Comparison of ENCODE assay signal across 9 mouse cellular contexts in genomic region chr2:119156081-119156680, GRCm38 (mm10). TPM values are rescaled to one million over a fixed set of nuclear protein-coding genes. Genes with fewer than 3 reads are reported as not detected.
A peak's percentile ranks its signal among the peaks of the same experiment; 100 is the strongest.
DNase-seq lines count a peak whose midpoint lies in the region; ATAC-seq and TF ChIP-seq lines count a peak whose summit lies in the region.
"Had no signal": no experiment of that assay in that cellular context is flagged by ENCODE, and none has a peak within 500 bp of the region (broad histone marks: within the 10 kb centered on the region; RNA-seq: fewer than 3 reads in every experiment).

No protein-coding gene starts in this region.

- H3K27ac ChIP-seq in heart, embryonic 12.5 days (ENCODE audit: poor library complexity, severe bottlenecking), result peak overlapping the region; percentile 76
- no peak overlapping the region for H3K27ac ChIP-seq in ES-E14 (ENCODE audit: insufficient read depth, low read depth, low read length, poor library complexity, severe bottlenecking)
- H3K27ac ChIP-seq in embryonic fibroblast, embryonic 13.5 days (ENCODE audit: insufficient read depth, low read length), result no peak overlapping the region
- H3K27ac ChIP-seq in intestine, embryonic 14.5 days (ENCODE audit: low read depth), result peak overlapping the region; percentile 22; the same call in 1 of the 2 replicates
- H3K27ac ChIP-seq in stomach, embryonic 15.5 days, result peak overlapping the region; percentile 35; the same call in 1 of the 2 replicates

- no peak for DNase-seq in heart, postnatal 4 days
- no peak for DNase-seq in ES-E14 (ENCODE audit: low read depth, low spot score)
- DNase-seq in intestine, embryonic 14.5 days (ENCODE audit: low spot score), result no peak
- DNase-seq in lung, postnatal 14 days, result peak; percentile 19
- DNase-seq in thymus, postnatal 36 days, result no peak

- in situ Hi-C loops in ES-E14 (cut with MboI; ENCODE audit: low sequenced_read_pairs in 2 of 2, unreplicated experiment in 2 of 2), result no loop called here

- peak overlapping the region; percentile 97 for H3K4me3 ChIP-seq in heart, embryonic 12.5 days
- peak overlapping the region; percentile 87 for H3K4me3 ChIP-seq in ES-E14 (ENCODE audit: insufficient read depth in 1 of 2, low read depth in 1 of 2, low read length in 2 of 2, poor library complexity in 1 of 2, severe bottlenecking in 1 of 2)
- H3K4me3 ChIP-seq in embryonic fibroblast, embryonic 13.5 days (ENCODE audit: insufficient read depth, low read length), result peak overlapping the region; percentile 91
- H3K4me3 ChIP-seq in intestine, embryonic 14.5 days (ENCODE audit: low read depth, low read length), result peak overlapping the region; percentile 94
- H3K4me3 ChIP-seq in stomach, embryonic 15.5 days (replicated peaks), result peak overlapping the region; percentile 99

- ATAC-seq in heart, embryonic 12.5 days (ENCODE audit: insufficient number of reproducible peaks, low FRiP score), result peak; percentile 46
- ATAC-seq in intestine, embryonic 14.5 days (replicated peaks; ENCODE audit: low FRiP score, low TSS enrichment, low read depth), result peak; percentile 62
- peak; percentile 29 for ATAC-seq in stomach, embryonic 15.5 days (ENCODE audit: insufficient read depth, low FRiP score, low read depth)

- peaks cover 30% of the 10 kb centered on the region for H3K4me1 ChIP-seq in heart, embryonic 12.5 days (replicated peaks)
- H3K4me1 ChIP-seq in ES-E14 (ENCODE audit: control insufficient read depth in 2 of 2, insufficient read depth in 2 of 2, low read length in 2 of 2, poor library complexity in 1 of 2), result peaks cover 2 to 5% of the 10 kb centered on the region in 2 experiments; a peak in 2 of 4 replicates
- H3K4me1 ChIP-seq in embryonic fibroblast, embryonic 13.5 days (ENCODE audit: control insufficient read depth, insufficient read depth, low read length), result peaks cover 4% of the 10 kb centered on the region; the same call in 1 of the 2 replicates
- peaks cover 10% of the 10 kb centered on the region for H3K4me1 ChIP-seq in intestine, embryonic 14.5 days (replicated peaks; ENCODE audit: control insufficient read depth, insufficient read depth, low read length)
- H3K4me1 ChIP-seq in stomach, embryonic 15.5 days, result peaks cover 11% of the 10 kb centered on the region; the same call in 1 of the 2 replicates

- H3K36me3 ChIP-seq in heart, embryonic 12.5 days, result peaks cover 30% of the 10 kb centered on the region
- H3K36me3 ChIP-seq in ES-E14 (ENCODE audit: control insufficient read depth, insufficient read depth, low read length, poor library complexity, severe bottlenecking), result peaks cover 18% of the 10 kb centered on the region
- H3K36me3 ChIP-seq in intestine, embryonic 14.5 days (ENCODE audit: control insufficient read depth, insufficient read depth, low read length), result peaks cover 21% of the 10 kb centered on the region
- H3K36me3 ChIP-seq in stomach, embryonic 15.5 days, result peaks cover 11% of the 10 kb centered on the region; the same call in 1 of the 2 replicates

- H3K4me2 ChIP-seq in heart, embryonic 12.5 days, result peak overlapping the region; percentile 96
- peak overlapping the region; percentile 72 for H3K4me2 ChIP-seq in intestine, embryonic 14.5 days (ENCODE audit: low read length)
- peak overlapping the region; percentile 88 for H3K4me2 ChIP-seq in stomach, embryonic 15.5 days

- H3K9ac ChIP-seq in heart, embryonic 12.5 days, result peak overlapping the region; percentile 98
- peak overlapping the region; percentile 87 for H3K9ac ChIP-seq in ES-E14 (ENCODE audit: insufficient read depth, low read depth, low read length, poor library complexity, severe bottlenecking)
- peak overlapping the region; percentile 85 for H3K9ac ChIP-seq in intestine, embryonic 14.5 days (ENCODE audit: low read length)
- H3K9ac ChIP-seq in stomach, embryonic 15.5 days, result peak overlapping the region; percentile 92

- H3K9me3 ChIP-seq in heart, embryonic 12.5 days (replicated peaks), result no peaks in the 10 kb centered on the region
- H3K9me3 ChIP-seq in ES-E14 (ENCODE audit: control insufficient read depth, insufficient read depth, low read depth, low read length), result no peaks in the 10 kb centered on the region
- no peaks in the 10 kb centered on the region for H3K9me3 ChIP-seq in intestine, embryonic 14.5 days (ENCODE audit: control insufficient read depth, low read length)
- H3K9me3 ChIP-seq in stomach, embryonic 15.5 days, result no peaks in the 10 kb centered on the region

- no peak for TF ChIP-seq POLR2A in embryonic fibroblast, embryonic 13.5 days (IDR thresholded peaks at IDR 0.05; ENCODE audit: low read depth, low read length)

- no peaks in the 10 kb centered on the region for H3K27me3 ChIP-seq in heart, embryonic 12.5 days (replicated peaks)
- H3K27me3 ChIP-seq in intestine, embryonic 14.5 days (replicated peaks; ENCODE audit: control insufficient read depth, insufficient read depth, low read length), result no peaks in the 10 kb centered on the region
- H3K27me3 ChIP-seq in stomach, embryonic 15.5 days (replicated peaks), result no peaks in the 10 kb centered on the region

- no peak for TF ChIP-seq CTCF in embryonic fibroblast, embryonic 13.5 days (IDR thresholded peaks at IDR 0.05; ENCODE audit: borderline replicate concordance, insufficient read depth, low read length)

- 4% methylated on average over 34 of the region's 34 CpGs for WGBS in heart, embryonic 12.5 days
- WGBS in intestine, embryonic 14.5 days, result 5% methylated on average over 34 of the region's 34 CpGs
- 4% methylated on average over 34 of the region's 34 CpGs for WGBS in stomach, embryonic 15.5 days

TF ChIP-seq in ES-E14, 5 proteins besides CTCF, POLR2A, EP300 and RAD21:
- TF ChIP-seq ZNF384 (IDR thresholded peaks at IDR 0.05; ENCODE audit: low read depth, low read length), result no peak
- no peak for TF ChIP-seq CHD2 (IDR thresholded peaks at IDR 0.05; ENCODE audit: low read depth, low read length)
- no peak for TF ChIP-seq MAFK (IDR thresholded peaks at IDR 0.05; ENCODE audit: insufficient read depth, low read depth, low read length)
- TF ChIP-seq HCFC1 (IDR thresholded peaks at IDR 0.05; ENCODE audit: borderline replicate concordance, insufficient read depth, low read length), result no peak
- no peak for TF ChIP-seq ZC3H11A (IDR thresholded peaks at IDR 0.05; ENCODE audit: borderline replicate concordance, low read depth, low read length)

RNA-seq across cellular contexts. Expression of gene Rmdn3, which starts 0.7 kb away (rescaled TPM):
- polyA plus RNA-seq in heart, embryonic 12.5 days (2016; fragmentation: Nextera tagmentation; extraction: Ambion mirVana), result 29.2 and 31.0 TPM in 2 replicates
- 10 to 100 TPM; 16.2 to 18.9 TPM for total RNA-seq in heart, postnatal 4 days (2021)
- 72.9 and 95.9 TPM in 2 replicates for total RNA-seq in ES-E14 (2012; rRNA removed)
- 15.8 and 18.9 TPM in 2 replicates for polyA plus RNA-seq in embryonic fibroblast, embryonic 13.5 days (2011; ENCODE audit: insufficient read length, low read depth, missing spikeins)
- 33.6 and 38.9 TPM in 2 replicates for polyA plus RNA-seq in intestine, embryonic 14.5 days (2014; fragmentation: Nextera tagmentation; extraction: Ambion mirVana)
- 36.6 and 40.5 TPM in 2 replicates for polyA plus RNA-seq in stomach, embryonic 15.5 days (2015; fragmentation: Nextera tagmentation; extraction: Ambion mirVana)

RNA-seq across cellular contexts. Expression of gene Gchfr, which starts 11.4 kb away (rescaled TPM):
- polyA plus RNA-seq in heart, embryonic 12.5 days (2016; fragmentation: Nextera tagmentation; extraction: Ambion mirVana), result 4.5 and 5.0 TPM in 2 replicates
- 1 to 10 TPM; 2.2 to 2.3 TPM for total RNA-seq in heart, postnatal 4 days (2021)
- 12.7 and 14.1 TPM in 2 replicates for total RNA-seq in ES-E14 (2012; rRNA removed)
- 1.9 and 3.7 TPM in 2 replicates for polyA plus RNA-seq in embryonic fibroblast, embryonic 13.5 days (2011; ENCODE audit: insufficient read length, low read depth, missing spikeins)
- 11.7 and 12.0 TPM in 2 replicates for polyA plus RNA-seq in intestine, embryonic 14.5 days (2014; fragmentation: Nextera tagmentation; extraction: Ambion mirVana)
- 9.2 and 16.4 TPM in 2 replicates for polyA plus RNA-seq in stomach, embryonic 15.5 days (2015; fragmentation: Nextera tagmentation; extraction: Ambion mirVana)

RNA-seq across cellular contexts. Expression of gene Gm14137, which starts 18.1 kb away (rescaled TPM):
- 0.34 and 0.46 TPM in 2 replicates for polyA plus RNA-seq in heart, embryonic 12.5 days (2016; fragmentation: Nextera tagmentation; extraction: Ambion mirVana)
- total RNA-seq in heart, postnatal 4 days (2021), result not detected
- total RNA-seq in ES-E14 (2012; rRNA removed), result 0.37 and 0.45 TPM in 2 replicates
- polyA plus RNA-seq in embryonic fibroblast, embryonic 13.5 days (2011; ENCODE audit: insufficient read length, low read depth, missing spikeins), result 0.32 TPM in 1 of 2 replicates, not detected in the other
- polyA plus RNA-seq in intestine, embryonic 14.5 days (2014; fragmentation: Nextera tagmentation; extraction: Ambion mirVana), result 0.13 and 0.30 TPM in 2 replicates
- 0.90 and 1.1 TPM in 2 replicates for polyA plus RNA-seq in stomach, embryonic 15.5 days (2015; fragmentation: Nextera tagmentation; extraction: Ambion mirVana)
- total RNA-seq: heart, postnatal 36 days had no signal

RNA-seq across cellular contexts. Expression of gene Rad51, which starts 43.6 kb away (rescaled TPM):
- 32.2 and 33.3 TPM in 2 replicates for polyA plus RNA-seq in heart, embryonic 12.5 days (2016; fragmentation: Nextera tagmentation; extraction: Ambion mirVana)
- 10 to 100 TPM; 16.7 to 18.4 TPM for total RNA-seq in heart, postnatal 4 days (2021)
- total RNA-seq in ES-E14 (2012; rRNA removed), result 37.3 and 42.2 TPM in 2 replicates
- polyA plus RNA-seq in embryonic fibroblast, embryonic 13.5 days (2011; ENCODE audit: insufficient read length, low read depth, missing spikeins), result 21.6 and 31.6 TPM in 2 replicates
- polyA plus RNA-seq in intestine, embryonic 14.5 days (2014; fragmentation: Nextera tagmentation; extraction: Ambion mirVana), result 50.2 and 58.2 TPM in 2 replicates
- 42.1 and 49.5 TPM in 2 replicates for polyA plus RNA-seq in stomach, embryonic 15.5 days (2015; fragmentation: Nextera tagmentation; extraction: Ambion mirVana)

RNA-seq across cellular contexts. Expression of gene Zfyve19, which starts 52.2 kb away (rescaled TPM):
- 31.6 and 36.5 TPM in 2 replicates for polyA plus RNA-seq in heart, embryonic 12.5 days (2016; fragmentation: Nextera tagmentation; extraction: Ambion mirVana)
- total RNA-seq in heart, postnatal 4 days (2021), result 10 to 100 TPM; 18.8 to 22.3 TPM
- total RNA-seq in ES-E14 (2012; rRNA removed), result 15.7 and 19.8 TPM in 2 replicates
- polyA plus RNA-seq in embryonic fibroblast, embryonic 13.5 days (2011; ENCODE audit: insufficient read length, low read depth, missing spikeins), result 15.2 and 22.5 TPM in 2 replicates
- polyA plus RNA-seq in intestine, embryonic 14.5 days (2014; fragmentation: Nextera tagmentation; extraction: Ambion mirVana), result 44.2 and 63.2 TPM in 2 replicates
- 48.7 and 58.0 TPM in 2 replicates for polyA plus RNA-seq in stomach, embryonic 15.5 days (2015; fragmentation: Nextera tagmentation; extraction: Ambion mirVana)

Comparison
In these comparisons a context has a peak if more than half of its experiments do, and no peak if none do; other contexts are left out.
1. H3K27ac ChIP-seq: peak in heart, embryonic 12.5 days (single experiment), intestine, embryonic 14.5 days (single experiment) and stomach, embryonic 15.5 days (single experiment); none in ES-E14 (single experiment) and embryonic fibroblast, embryonic 13.5 days (single experiment).
2. Peak in every context shown above with its lines, with median percentiles within 50 percentile points of each other: ATAC-seq, H3K4me2 ChIP-seq, H3K4me3 ChIP-seq and H3K9ac ChIP-seq.